Mouse (Mus musculus) ES-E14 (cell line): ENCODE measurements at regions not wholly inside any gene's neighbourhood (a gene's known extent, or its start where the extent isn't known, plus 50 kb on each side); places are given as distances from the start of the nearest gene placed in this dataset.

ENCODE experiments used
- DNase-seq: peaks from one replicate; pipeline ENCODE4 v3.0.0-alpha.2; 2013; ENCODE audit warnings: low read depth, low spot score
- H3K27ac ChIP-seq: 2 replicates; pipeline ENCODE4 v1.5.1; 2012; ENCODE audit warnings: low read depth, mild to moderate bottlenecking, low read length, moderate library complexity, mixed read lengths; ENCODE audit not compliant: poor library complexity, insufficient read depth, severe bottlenecking
- H3K36me3 ChIP-seq: 2 replicates; pipeline ENCODE4 v1.6.1; 2012; ENCODE audit warnings: mild to moderate bottlenecking, low read length, moderate library complexity, mixed read lengths; ENCODE audit not compliant: control insufficient read depth, poor library complexity, insufficient read depth, severe bottlenecking
- H3K4me1 ChIP-seq, 2 experiments: fragments of 150-350 bp in 1 of 2; sonication (generic) in 1 of 2; 2 replicates each; pipeline ENCODE4 v1.6.1; 2012; ENCODE audit warnings: low read length in 2 of 2, mild to moderate bottlenecking in 1 of 2, mixed read lengths in 1 of 2; ENCODE audit not compliant: control insufficient read depth in 2 of 2, insufficient read depth in 2 of 2, poor library complexity in 1 of 2
- H3K4me3 ChIP-seq, 2 experiments: fragments of 150-350 bp in 1 of 2; sonication (generic) in 1 of 2; 2 replicates each; pipeline ENCODE4 v1.5.1; 2012; ENCODE audit warnings: low read length in 2 of 2, low read depth in 1 of 2, mild to moderate bottlenecking in 1 of 2, mixed read lengths in 1 of 2; ENCODE audit not compliant: insufficient read depth in 1 of 2, poor library complexity in 1 of 2, severe bottlenecking in 1 of 2
- H3K9ac ChIP-seq: 2 replicates; pipeline ENCODE4 v1.6.1; 2012; ENCODE audit warnings: low read depth, mild to moderate bottlenecking, low read length, mixed read lengths; ENCODE audit not compliant: poor library complexity, insufficient read depth, severe bottlenecking
- H3K9me3 ChIP-seq: fragments of 150-350 bp; sonication (generic); 2 replicates; pipeline ENCODE4 v1.6.1; 2012; ENCODE audit warnings: low read depth, mild to moderate bottlenecking, low read length; ENCODE audit not compliant: control insufficient read depth, insufficient read depth
- CHD2 ChIP-seq: IDR thresholded peaks from 2 replicates; pipeline ENCODE4 v1.6.1; 2014; ENCODE audit warnings: mild to moderate bottlenecking, low read depth, low read length, inconsistent platforms
- HCFC1 ChIP-seq: IDR thresholded peaks from 2 replicates; pipeline ENCODE4 v1.6.1; 2012; ENCODE audit warnings: low read length, inconsistent platforms, borderline replicate concordance; ENCODE audit not compliant: insufficient read depth
- MAFK ChIP-seq: IDR thresholded peaks from 2 replicates; pipeline ENCODE4 v1.6.1; 2014; ENCODE audit warnings: mild to moderate bottlenecking, low read depth, low read length, inconsistent platforms; ENCODE audit not compliant: insufficient read depth
- ZC3H11A ChIP-seq: IDR thresholded peaks from 2 replicates; pipeline ENCODE4 v1.6.1; 2012; ENCODE audit warnings: low read depth, mild to moderate bottlenecking, inconsistent platforms, low read length, borderline replicate concordance
- ZNF384 ChIP-seq: IDR thresholded peaks from 2 replicates; pipeline ENCODE4 v1.6.1; 2012; ENCODE audit warnings: low read depth, low read length, inconsistent platforms
- in situ Hi-C, 2 experiments: fragments of 600-800 bp; cut with MboI; formaldehyde crosslinking; loops; one replicate each; pipeline ENCODE4 v1.15.1; 2025; ENCODE audit warnings: low sequenced_read_pairs in 2 of 2, inconsistent platforms in 1 of 2; ENCODE audit not compliant: unreplicated experiment in 2 of 2

DNA sequence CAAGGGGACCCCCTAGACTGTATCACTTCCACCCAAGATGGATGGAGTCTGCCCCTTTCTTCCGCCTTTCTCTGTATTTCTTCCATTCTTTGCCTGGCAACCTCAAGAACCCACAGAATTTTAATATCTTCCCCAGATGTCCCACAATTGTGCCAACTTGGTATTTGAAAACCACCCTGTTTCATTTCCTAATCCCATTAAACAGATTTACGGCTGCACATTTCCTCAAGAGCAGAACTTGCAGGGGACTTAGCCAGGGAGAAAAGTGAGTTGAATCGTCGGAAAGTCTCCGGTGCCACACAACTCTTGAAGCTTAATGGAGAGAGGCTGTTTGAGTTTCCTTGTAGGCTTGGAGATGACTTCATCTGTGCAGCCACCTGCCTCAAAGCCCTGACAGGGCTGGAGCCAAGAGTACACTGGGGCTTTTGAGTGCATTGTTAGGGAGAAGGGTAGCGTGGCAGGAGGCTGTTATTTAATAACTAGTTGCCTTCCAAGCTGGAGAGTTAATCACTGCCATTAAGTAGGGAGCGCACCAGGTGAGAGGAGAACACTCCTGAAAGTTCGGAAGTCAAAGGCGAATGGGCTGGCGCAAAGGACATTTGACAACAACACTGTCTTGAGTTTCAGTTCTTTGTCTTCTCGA is 93.5 kb downstream of the Tex36 start:
- no peak for DNase-seq
- in situ Hi-C loops, result no loop called here
- TF ChIP-seq HCFC1, result no peak
- Histone ChIP-seq H3K9ac (no peak overlapping the region), H3K4me3 (no peak overlapping the region), H3K9me3 (no peaks in the 10 kb centered on the region), H3K27ac (no peak overlapping the region), H3K4me1 (no peaks in the 10 kb centered on the region), H3K36me3 (no peaks in the 10 kb centered on the region)

DNA sequence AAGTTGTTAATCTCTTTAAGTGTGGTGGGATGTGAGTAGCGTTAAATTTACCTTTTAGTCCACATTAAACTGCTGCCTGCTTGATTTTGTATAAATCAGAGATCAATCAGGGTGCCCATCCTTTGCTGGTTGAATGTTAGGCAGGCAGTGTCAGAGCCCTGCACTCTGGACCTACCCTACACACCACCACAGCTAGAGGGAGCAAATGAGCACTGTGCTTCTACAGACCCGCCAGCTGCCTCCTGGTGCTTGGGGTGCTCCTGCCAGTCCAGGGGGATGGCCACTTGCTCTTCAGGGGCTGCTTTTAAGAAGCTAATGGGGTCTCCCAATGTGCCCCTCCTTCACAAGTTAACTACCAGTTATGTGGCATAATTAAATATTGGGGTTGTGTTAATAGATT is 96.3 kb downstream of the Tex36 start:
- Histone ChIP-seq H3K9me3 (no peaks in the 10 kb centered on the region), H3K9ac (no peak overlapping the region), H3K4me1 (no peaks in the 10 kb centered on the region), H3K36me3 (no peaks in the 10 kb centered on the region), H3K27ac (no peak overlapping the region), H3K4me3 (no peak overlapping the region)
- TF ChIP-seq ZC3H11A, result no peak
- no peak for TF ChIP-seq CHD2
- no peak for TF ChIP-seq ZNF384
- TF ChIP-seq HCFC1, result no peak
- TF ChIP-seq MAFK, result no peak
- DNase-seq, result peak; percentile 27
- in situ Hi-C loops, result no loop called here

DNA sequence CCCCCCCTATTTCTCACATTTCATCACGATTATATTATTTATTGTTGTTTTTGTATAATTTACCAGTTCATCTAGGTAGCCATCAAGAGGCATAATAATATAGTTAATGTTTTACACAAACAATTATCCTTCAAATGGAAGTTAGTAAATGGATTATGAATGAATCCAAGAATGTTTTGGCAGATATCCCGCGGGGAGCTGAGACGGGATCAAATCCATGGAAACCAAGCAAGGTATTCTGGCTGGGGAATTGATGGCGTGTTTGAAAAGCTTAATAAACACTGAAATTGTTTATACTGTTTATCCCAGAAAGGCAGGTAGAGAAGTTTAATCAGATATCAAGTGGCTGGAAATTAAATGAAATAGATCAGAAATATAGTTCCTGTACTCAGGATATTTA is 98.0 kb downstream of the Tex36 start:
- H3K27ac ChIP-seq, result no peak overlapping the region
- in situ Hi-C loops, result no loop called here
- no peaks in the 10 kb centered on the region for H3K36me3 ChIP-seq
- DNase-seq, result no peak
- no peaks in the 10 kb centered on the region for H3K9me3 ChIP-seq
- H3K4me1 ChIP-seq, result no peaks in the 10 kb centered on the region
- no peak overlapping the region for H3K9ac ChIP-seq
- TF ChIP-seq MAFK (no peak), HCFC1 (no peak), CHD2 (no peak), ZC3H11A (no peak), ZNF384 (no peak)
- no peak overlapping the region for H3K4me3 ChIP-seq

DNA sequence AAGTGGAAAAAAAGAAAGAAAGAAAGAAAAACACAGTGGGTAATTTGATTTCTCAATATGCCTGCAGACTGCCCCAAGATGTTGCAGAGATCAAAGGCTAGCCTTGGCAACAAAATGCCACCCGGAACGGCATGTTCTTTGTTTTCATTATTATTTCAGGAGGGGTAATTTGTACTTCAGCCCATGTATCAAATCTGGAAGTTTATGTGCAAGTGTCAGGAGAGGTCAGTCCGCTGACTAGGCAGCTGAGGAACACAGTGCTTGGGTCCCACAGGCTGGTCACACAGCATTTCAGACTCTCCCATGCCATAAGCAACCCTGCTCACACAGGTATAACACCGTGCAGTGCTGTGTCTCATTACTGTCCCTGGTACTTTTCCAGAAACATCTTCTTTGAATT is 99.2 kb downstream of the Tex36 start:
- H3K4me1 ChIP-seq, result no peaks in the 10 kb centered on the region
- no peak overlapping the region for H3K27ac ChIP-seq
- no peaks in the 10 kb centered on the region for H3K36me3 ChIP-seq
- H3K9ac ChIP-seq, result no peak overlapping the region
- no peaks in the 10 kb centered on the region for H3K9me3 ChIP-seq
- in situ Hi-C loops, result no loop called here
- TF ChIP-seq ZNF384, result no peak
- H3K4me3 ChIP-seq, result no peak overlapping the region
- no peak for DNase-seq

DNA sequence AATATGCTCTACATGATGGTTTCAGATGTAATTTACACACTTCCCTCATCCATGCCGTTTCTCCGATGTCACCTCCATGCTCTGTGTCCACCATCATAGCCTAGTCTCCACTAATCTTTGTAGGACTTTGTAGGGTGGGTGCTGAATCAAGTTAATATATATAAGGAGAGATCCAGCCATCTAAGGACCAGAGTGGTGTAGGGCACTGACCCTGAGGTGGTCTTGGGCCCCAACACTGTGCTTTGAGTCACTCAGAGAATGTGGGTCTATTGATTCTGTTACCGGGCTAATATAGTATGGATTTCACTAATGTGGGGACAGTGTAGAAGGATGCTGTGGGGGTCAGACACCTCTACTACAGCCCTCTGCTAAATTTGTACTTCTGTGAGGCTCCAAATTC is 104.4 kb downstream of the Tex36 start:
- H3K9ac ChIP-seq, result no peak overlapping the region
- no peaks in the 10 kb centered on the region for H3K4me1 ChIP-seq
- TF ChIP-seq HCFC1 (no peak), ZC3H11A (no peak), CHD2 (no peak), MAFK (no peak), ZNF384 (no peak)
- no peak overlapping the region for H3K4me3 ChIP-seq
- H3K27ac ChIP-seq, result no peak overlapping the region
- no peaks in the 10 kb centered on the region for H3K36me3 ChIP-seq
- no peak for DNase-seq
- H3K9me3 ChIP-seq, result no peaks in the 10 kb centered on the region
- in situ Hi-C loops, result no loop called here
